Mouse (Mus musculus): ENCODE results near the gene Hadh. TPM values are rescaled to one million over a fixed set of nuclear protein-coding genes. Genes with fewer than 3 reads are reported as not detected.

Hadh gene
- polyA plus RNA-seq, 1 experiment from 2014 or later = 108 TPM

DNA sequence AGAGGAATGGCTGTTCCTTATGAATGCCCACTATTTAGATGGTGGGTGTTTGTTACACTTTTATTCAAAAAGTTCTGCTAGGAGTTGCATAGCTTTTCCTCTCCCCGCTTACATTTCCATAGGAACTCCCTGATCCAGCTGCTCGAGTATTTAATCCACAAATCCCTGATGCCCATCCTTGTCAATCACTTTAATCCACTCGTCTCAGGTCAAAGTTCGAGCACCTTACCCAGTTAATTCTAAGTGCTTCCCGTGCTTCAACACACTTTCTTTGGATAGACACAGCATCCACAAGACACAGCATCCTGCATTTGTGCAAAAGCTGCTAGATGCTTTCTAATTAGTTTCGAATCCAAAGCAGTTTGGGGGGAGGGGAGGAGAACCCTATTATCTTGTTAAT is 1.5 kb downstream of the Hadh start:
- Histone ChIP-seq H3K9ac (no peak overlapping the region), H3K36me3 (no peaks in the 10 kb centered on the region), H3K4me2 (replicated peaks) (peak overlapping the region; percentile 62), H3K4me3 (replicated peaks) (peak overlapping the region; percentile 86), H3K27ac (replicated peaks) (no peak overlapping the region), H3K9me3 (replicated peaks) (no peaks in the 10 kb centered on the region), H3K27me3 (no peaks in the 10 kb centered on the region), H3K4me1 (peaks cover 20% of the 10 kb centered on the region)
- 46% methylated on average over 6 of the region's 6 CpGs for WGBS
- no peak for ATAC-seq (ENCODE audit: insufficient number of reproducible peaks, low FRiP score, low TSS enrichment, low read depth)

DNA sequence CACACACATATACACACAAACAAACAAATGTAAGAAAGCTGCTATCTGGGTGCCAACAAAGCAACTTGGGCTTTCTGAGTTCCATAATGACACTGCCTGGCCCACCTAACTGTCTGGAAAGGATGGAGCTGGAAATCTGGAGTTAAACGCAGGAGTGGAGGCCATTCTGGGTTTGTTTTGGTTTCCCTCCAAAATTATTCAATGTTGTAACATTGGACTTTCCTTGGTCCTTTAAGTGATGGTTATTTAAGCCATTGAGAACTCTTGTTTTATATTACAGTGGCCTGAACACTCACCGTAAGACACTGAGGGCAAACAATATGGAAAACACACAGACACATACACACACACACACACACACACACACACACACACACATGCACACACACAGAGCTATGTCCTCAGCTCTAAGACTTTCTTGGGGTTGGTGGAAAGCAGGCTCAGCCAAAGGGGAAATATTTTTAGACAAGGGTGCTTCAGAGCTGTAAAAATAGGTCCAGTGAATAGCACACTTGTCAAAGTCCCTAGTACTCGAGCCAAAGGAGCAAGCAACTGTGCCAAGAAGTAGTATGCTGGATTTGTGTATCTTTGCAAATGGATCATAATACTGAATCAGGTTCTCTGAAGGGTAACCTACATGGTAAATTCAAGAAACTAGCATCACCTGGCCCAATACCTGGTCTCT is 5.4 kb downstream of the Hadh start:
- Histone ChIP-seq H3K36me3 (peaks cover 7% of the 10 kb centered on the region; the same call in 1 of the 2 replicates), H3K27me3 (no peaks in the 10 kb centered on the region), H3K27ac (replicated peaks) (0 out of 2 replicates have a peak overlapping the region, but pooled peaks have one; percentile 2), H3K9me3 (replicated peaks) (no peaks in the 10 kb centered on the region), H3K4me3 (replicated peaks) (no peak overlapping the region), H3K4me1 (peaks cover 11% of the 10 kb centered on the region), H3K9ac (no peak overlapping the region), H3K4me2 (replicated peaks) (no peak overlapping the region)
- no peak for ATAC-seq (ENCODE audit: insufficient number of reproducible peaks, low FRiP score, low TSS enrichment, low read depth)
- WGBS = 73% methylated on average over 3 of the region's 3 CpGs

DNA sequence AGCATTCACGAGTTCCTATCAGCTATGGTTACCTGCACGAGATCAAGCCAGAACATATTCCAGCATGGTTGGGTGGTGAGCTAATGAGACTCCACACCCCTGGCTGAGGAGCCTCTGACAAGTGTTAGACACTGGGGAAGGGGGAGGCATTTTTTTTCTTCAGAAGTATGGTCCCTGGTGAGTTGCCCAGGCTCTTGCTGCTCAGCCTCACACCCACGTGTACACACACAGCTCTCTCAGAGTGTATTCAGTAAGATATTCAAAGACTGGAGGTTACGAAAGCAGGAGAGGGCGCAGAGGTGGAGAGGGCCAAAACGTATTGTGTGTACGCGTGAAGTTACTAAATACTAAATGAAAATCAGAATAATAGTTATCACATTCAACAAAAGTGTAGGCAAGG is 6.4 kb downstream of the Hadh start:
- H3K27ac ChIP-seq (replicated peaks) = no peak overlapping the region
- no peak for ATAC-seq (ENCODE audit: insufficient number of reproducible peaks, low FRiP score, low TSS enrichment, low read depth)
- H3K9me3 ChIP-seq (replicated peaks) = no peaks in the 10 kb centered on the region
- peaks cover 4% of the 10 kb centered on the region for H3K4me1 ChIP-seq
- WGBS = 79% methylated on average over 8 of the region's 8 CpGs
- H3K9ac ChIP-seq = no peak overlapping the region
- no peak overlapping the region for H3K4me3 ChIP-seq (replicated peaks)
- peaks cover 12% of the 10 kb centered on the region; the same call in 1 of the 2 replicates for H3K36me3 ChIP-seq
- H3K4me2 ChIP-seq (replicated peaks) = no peak overlapping the region
- no peaks in the 10 kb centered on the region for H3K27me3 ChIP-seq

DNA sequence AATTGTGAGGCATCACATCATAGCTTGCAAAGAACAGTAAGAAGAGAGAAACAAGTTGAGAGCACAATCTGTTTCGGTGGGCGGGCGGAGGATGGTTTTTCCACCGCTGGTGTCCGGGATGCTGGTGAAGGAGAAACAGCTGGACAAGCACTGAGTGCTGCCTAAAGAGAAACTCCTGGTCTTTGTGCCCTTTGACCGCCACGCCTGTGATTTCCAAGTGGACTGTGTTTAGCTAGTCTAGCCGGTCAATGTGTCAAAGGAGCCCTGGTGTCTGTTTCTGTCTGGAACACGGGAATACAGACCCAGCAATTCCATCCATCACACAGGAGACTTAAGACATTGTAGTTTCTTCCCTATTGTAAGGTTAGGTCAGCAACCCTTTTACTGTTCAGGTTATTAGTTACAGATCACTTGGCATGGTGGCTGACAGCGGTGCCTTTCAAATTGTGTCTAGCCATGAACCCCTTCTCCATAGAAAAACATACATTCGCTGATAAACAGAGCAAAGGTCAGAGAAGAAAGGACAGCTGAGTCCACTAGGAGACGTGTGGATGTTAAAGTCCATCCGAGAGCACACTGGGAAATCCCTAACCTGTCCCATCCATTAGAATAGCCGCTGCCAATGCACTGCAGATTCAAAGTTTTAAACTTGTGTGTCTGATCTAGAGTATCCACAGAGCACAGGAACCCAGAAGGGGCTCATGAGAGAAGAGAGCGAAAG is 8.0 kb downstream of the Hadh start:
- H3K36me3 ChIP-seq = peaks cover 12% of the 10 kb centered on the region; the same call in 1 of the 2 replicates
- 88% methylated on average over 15 of the region's 15 CpGs for WGBS
- H3K4me3 ChIP-seq (replicated peaks) = no peak overlapping the region
- no peaks in the 10 kb centered on the region for H3K27me3 ChIP-seq
- H3K9ac ChIP-seq = no peak overlapping the region
- H3K9me3 ChIP-seq (replicated peaks) = no peaks in the 10 kb centered on the region
- no peak overlapping the region for H3K4me2 ChIP-seq (replicated peaks)
- no peak for ATAC-seq (ENCODE audit: insufficient number of reproducible peaks, low FRiP score, low TSS enrichment, low read depth)
- H3K4me1 ChIP-seq = no peaks in the 10 kb centered on the region
- H3K27ac ChIP-seq (replicated peaks) = no peak overlapping the region

DNA sequence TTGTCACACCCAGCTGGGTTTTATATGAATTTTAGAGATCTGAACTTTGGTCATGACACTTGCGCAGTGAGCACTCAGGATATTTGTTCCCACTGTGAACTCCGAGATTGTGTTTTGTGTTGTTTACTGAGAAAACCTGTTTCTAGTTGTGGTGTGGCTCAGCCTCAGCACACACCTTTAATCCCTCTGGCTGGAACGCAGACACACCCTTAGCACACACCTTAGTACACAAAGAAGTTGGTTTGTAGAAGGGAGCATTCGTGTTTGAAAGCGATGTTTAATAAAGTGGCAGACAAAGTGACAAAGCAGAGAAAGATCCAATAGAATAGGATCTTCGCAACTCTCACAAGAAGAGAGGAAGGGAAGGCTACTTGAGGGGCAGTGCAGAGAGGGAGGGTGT is 11.5 kb downstream of the Hadh start:
- H3K36me3 ChIP-seq = peaks cover 12% of the 10 kb centered on the region; the same call in 1 of the 2 replicates
- H3K4me2 ChIP-seq (replicated peaks) = no peak overlapping the region
- H3K4me3 ChIP-seq (replicated peaks) = no peak overlapping the region
- no peaks in the 10 kb centered on the region for H3K27me3 ChIP-seq
- H3K4me1 ChIP-seq = no peaks in the 10 kb centered on the region
- no peak overlapping the region for H3K9ac ChIP-seq
- WGBS = 93% methylated on average over 6 of the region's 6 CpGs
- no peak overlapping the region; the same call in 1 of the 2 replicates for H3K27ac ChIP-seq (replicated peaks)
- H3K9me3 ChIP-seq (replicated peaks) = no peaks in the 10 kb centered on the region
- ATAC-seq (ENCODE audit: insufficient number of reproducible peaks, low FRiP score, low TSS enrichment, low read depth) = no peak

DNA sequence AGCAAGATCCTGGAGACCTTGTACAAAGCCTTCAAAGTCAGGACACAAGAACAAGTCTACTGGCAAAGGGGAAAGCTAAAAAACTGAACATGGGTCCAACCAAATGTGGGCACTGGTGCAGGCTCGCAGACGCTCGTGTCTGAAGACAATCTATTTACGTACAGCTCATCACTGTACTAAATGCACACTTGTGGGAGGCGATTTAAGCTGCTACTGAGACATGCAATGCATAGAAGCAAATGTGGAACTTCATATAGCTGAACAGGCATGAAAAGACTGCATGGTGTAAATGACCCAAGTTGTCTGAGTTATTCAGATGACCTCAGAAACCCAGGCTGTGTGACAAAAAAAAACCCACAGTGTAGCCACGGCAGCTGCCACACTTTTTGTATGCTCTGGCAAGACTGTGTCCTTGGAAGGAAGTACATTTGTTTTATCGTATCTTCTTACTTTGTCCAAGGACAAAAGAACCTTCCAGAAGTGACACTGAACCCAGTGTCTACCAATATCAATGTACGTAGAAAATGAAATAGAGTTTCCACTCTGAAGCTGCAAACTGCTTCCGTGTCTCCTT is 12.4 kb downstream of the Hadh start:
- ATAC-seq (ENCODE audit: insufficient number of reproducible peaks, low FRiP score, low TSS enrichment, low read depth) = no peak
- H3K4me1 ChIP-seq = no peaks in the 10 kb centered on the region
- H3K9me3 ChIP-seq (replicated peaks) = no peaks in the 10 kb centered on the region
- peaks cover 15% of the 10 kb centered on the region; the same call in 1 of the 2 replicates for H3K36me3 ChIP-seq
- H3K27ac ChIP-seq (replicated peaks) = no peak overlapping the region
- no peak overlapping the region for H3K9ac ChIP-seq
- no peaks in the 10 kb centered on the region for H3K27me3 ChIP-seq
- H3K4me3 ChIP-seq (replicated peaks) = no peak overlapping the region
- H3K4me2 ChIP-seq (replicated peaks) = no peak overlapping the region
- 83% methylated on average over 9 of the region's 9 CpGs for WGBS

DNA sequence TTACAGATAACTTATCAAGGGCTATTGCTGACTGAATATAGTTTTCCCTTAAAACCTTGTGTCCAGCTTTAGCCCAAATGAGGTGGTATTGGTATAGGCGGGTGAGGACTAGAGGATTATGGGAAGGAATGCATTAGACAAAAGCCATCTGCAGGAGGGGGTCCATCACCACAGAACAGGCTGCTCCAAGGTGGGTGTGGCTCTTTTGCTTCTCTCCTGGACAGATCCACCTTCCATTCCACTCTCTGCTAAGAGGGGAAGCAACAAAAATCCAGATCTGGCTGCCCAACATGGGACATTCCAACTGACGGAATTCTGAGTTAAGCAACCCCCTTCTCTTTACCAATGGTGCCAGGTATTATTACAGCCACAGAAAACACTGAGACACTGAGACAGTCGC is 13.0 kb downstream of the Hadh start:
- ATAC-seq (ENCODE audit: insufficient number of reproducible peaks, low FRiP score, low TSS enrichment, low read depth) = no peak

DNA sequence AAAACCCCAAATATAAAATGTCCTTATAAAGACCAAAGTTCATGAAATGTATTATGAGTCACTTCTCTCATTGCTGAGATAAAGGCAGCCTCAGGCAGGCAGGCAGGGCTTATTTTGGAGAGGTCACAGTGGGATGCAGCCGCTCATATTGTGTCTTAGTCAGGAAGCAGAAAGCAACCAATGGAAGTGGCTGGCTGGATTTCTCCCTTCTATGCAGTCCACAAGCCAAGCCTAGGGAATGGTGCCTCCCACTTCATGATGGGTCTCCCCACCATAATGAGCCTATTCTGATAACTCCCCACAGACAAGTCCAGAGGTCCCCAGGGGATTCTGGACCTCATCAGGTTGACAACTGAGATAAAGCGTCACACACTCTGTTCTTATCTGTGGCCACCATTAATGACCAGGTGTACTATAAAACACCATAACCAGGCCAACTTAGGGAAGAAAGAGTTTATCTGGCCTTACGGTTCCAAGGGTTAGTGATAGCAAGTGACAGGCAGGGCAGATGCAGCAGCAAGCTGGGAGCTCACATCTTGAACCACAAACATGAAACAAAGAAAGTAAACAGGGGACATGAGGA is 16.4 kb downstream of the Hadh start:
- H3K27me3 ChIP-seq = no peaks in the 10 kb centered on the region
- H3K4me2 ChIP-seq (replicated peaks) = no peak overlapping the region
- ATAC-seq (ENCODE audit: insufficient number of reproducible peaks, low FRiP score, low TSS enrichment, low read depth) = no peak
- WGBS = 95% methylated on average over 3 of the region's 3 CpGs
- H3K4me3 ChIP-seq (replicated peaks) = no peak overlapping the region
- no peak overlapping the region for H3K27ac ChIP-seq (replicated peaks)
- H3K4me1 ChIP-seq = no peaks in the 10 kb centered on the region
- peaks cover 9% of the 10 kb centered on the region; the same call in 1 of the 2 replicates for H3K36me3 ChIP-seq
- H3K9ac ChIP-seq = no peak overlapping the region
- H3K9me3 ChIP-seq (replicated peaks) = no peaks in the 10 kb centered on the region

More for the DNA sequence above, 13.0 kb downstream of the Hadh start:
- Histone ChIP-seq H3K27ac (replicated peaks) (no peak overlapping the region), H3K9me3 (replicated peaks) (no peaks in the 10 kb centered on the region), H3K27me3 (no peaks in the 10 kb centered on the region), H3K4me1 (no peaks in the 10 kb centered on the region), H3K4me3 (replicated peaks) (no peak overlapping the region), H3K36me3 (peaks cover 16% of the 10 kb centered on the region; the same call in 1 of the 2 replicates), H3K4me2 (replicated peaks) (no peak overlapping the region), H3K9ac (no peak overlapping the region)
- 82% methylated on average over 3 of the region's 3 CpGs for WGBS

DNA sequence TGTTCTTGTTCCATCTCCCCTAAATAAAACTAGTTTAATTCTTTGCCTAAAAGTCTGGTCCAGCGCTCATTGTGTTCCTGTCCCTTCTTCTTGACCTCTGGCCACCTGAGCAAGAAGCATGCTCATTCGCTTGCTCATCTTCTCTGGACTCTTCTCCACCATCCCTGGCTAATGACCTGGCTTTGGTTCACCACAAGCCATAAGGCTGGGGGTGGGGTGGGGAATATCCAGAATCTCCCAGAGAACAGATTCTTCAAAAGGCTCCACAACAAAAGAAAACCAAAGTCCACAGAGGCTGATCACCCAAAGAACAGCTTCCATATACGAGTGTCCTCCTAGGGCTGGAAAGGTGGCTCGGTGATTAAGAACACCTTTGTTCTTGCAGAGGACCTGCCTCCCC is 16.9 kb downstream of the Hadh start:
- Histone ChIP-seq H3K4me2 (replicated peaks) (no peak overlapping the region), H3K36me3 (peaks cover 9% of the 10 kb centered on the region), H3K4me1 (no peaks in the 10 kb centered on the region), H3K27me3 (no peaks in the 10 kb centered on the region), H3K9ac (no peak overlapping the region), H3K9me3 (replicated peaks) (no peaks in the 10 kb centered on the region), H3K4me3 (replicated peaks) (no peak overlapping the region), H3K27ac (replicated peaks) (no peak overlapping the region)
- ATAC-seq (ENCODE audit: insufficient number of reproducible peaks, low FRiP score, low TSS enrichment, low read depth) = no peak
- WGBS = 95% methylated on average over 4 of the region's 4 CpGs

DNA sequence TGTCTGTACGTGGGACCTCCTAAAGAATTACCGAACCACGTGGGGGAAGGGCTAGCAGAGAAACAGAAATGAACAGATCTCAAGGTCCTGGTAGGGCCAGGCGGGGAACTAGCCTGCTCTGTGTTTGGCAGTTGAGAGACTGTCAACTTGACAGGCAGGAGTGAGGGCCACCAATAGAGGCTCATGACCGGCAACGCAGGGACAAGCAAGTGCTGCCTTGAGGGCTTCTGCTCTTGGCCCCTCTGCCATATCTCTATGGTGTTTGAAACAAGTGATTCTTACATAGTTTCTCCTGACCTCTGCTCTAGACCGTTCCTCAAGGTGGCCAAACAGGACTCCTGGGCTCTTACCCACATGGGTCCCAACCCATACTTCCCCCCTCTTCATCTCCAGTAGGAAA is 20.3 kb downstream of the Hadh start:
- H3K27ac ChIP-seq (replicated peaks) = no peak overlapping the region
- peaks cover 37% of the 10 kb centered on the region for H3K36me3 ChIP-seq
- H3K4me1 ChIP-seq = no peaks in the 10 kb centered on the region
- no peaks in the 10 kb centered on the region for H3K9me3 ChIP-seq (replicated peaks)
- no peak overlapping the region for H3K4me3 ChIP-seq (replicated peaks)
- H3K9ac ChIP-seq = no peak overlapping the region
- no peaks in the 10 kb centered on the region for H3K27me3 ChIP-seq
- 87% methylated on average over 7 of the region's 7 CpGs for WGBS
- ATAC-seq (ENCODE audit: insufficient number of reproducible peaks, low FRiP score, low TSS enrichment, low read depth) = no peak
- no peak overlapping the region for H3K4me2 ChIP-seq (replicated peaks)

DNA sequence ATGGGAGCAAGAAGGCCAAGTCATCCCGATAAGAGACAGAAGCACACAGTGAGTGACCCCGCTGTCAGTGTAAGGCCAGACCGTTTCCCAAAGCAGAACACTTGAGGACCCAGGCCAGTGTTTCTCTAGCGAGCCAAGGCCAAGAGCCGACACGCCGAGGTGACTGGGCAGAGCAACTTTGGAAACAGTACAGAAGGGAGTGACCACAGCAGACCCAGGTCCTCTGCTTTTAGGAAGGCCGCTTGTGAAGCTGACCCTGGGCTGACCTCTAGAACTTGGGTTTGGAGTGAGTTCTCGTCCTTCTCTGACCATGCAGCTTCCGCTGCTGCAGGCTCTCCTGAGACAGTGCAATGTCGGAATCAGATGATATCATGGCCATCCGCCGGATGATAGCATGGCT is 20.9 kb downstream of the Hadh start:
- Histone ChIP-seq H3K9ac (no peak overlapping the region), H3K9me3 (replicated peaks) (no peaks in the 10 kb centered on the region), H3K27me3 (no peaks in the 10 kb centered on the region), H3K4me2 (replicated peaks) (no peak overlapping the region), H3K27ac (replicated peaks) (no peak overlapping the region), H3K4me1 (no peaks in the 10 kb centered on the region), H3K36me3 (peaks cover 38% of the 10 kb centered on the region), H3K4me3 (replicated peaks) (no peak overlapping the region)
- 82% methylated on average over 13 of the region's 13 CpGs for WGBS
- ATAC-seq (ENCODE audit: insufficient number of reproducible peaks, low FRiP score, low TSS enrichment, low read depth) = no peak
